Mouse (Mus musculus): ENCODE measurements at regions not wholly inside any gene's neighbourhood (a gene's known extent, or its start where the extent isn't known, plus 50 kb on each side); places are given as distances from the start of the nearest gene placed in this dataset.
"Not testable (repeated sequence)": the region's sequence is repeated elsewhere in the genome, so short reads cannot be mapped to it uniquely, and the experiment has no call there.

DNA sequence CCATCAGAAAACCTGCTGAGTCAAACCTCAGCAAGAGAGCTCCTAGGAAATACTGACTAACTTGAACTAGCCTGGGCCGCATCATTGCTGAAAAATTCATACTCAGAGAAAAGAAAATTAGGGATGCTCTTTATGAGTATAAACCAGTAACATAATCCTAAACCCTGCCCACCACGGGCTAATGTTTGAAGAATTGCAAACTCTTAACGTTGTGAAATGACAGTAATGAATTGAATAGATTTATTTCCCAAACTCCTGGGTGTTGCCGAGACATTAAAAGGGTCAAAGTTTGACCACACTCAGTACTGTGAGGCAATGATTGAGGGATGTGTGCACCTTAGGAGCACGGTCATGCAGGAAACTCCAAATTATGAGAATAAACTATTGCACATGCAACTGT, 125.3 kb downstream of the Gipc2 start:
- ATAC-seq (ENCODE audit: insufficient number of reproducible peaks, insufficient read depth, low FRiP score, low TSS enrichment, low read depth): no peak
- H3K9me3 ChIP-seq: no peaks in the 10 kb centered on the region
- no peaks in the 10 kb centered on the region for H3K4me1 ChIP-seq (replicated peaks)
- no peak overlapping the region for H3K4me2 ChIP-seq
- 76% methylated on average over 5 of the region's 5 CpGs for WGBS
- H3K36me3 ChIP-seq: no peaks in the 10 kb centered on the region
- H3K9ac ChIP-seq (replicated peaks): no peak overlapping the region
- H3K4me3 ChIP-seq (replicated peaks): no peak overlapping the region
- H3K27ac ChIP-seq: no peak overlapping the region
- no peaks in the 10 kb centered on the region for H3K27me3 ChIP-seq

DNA sequence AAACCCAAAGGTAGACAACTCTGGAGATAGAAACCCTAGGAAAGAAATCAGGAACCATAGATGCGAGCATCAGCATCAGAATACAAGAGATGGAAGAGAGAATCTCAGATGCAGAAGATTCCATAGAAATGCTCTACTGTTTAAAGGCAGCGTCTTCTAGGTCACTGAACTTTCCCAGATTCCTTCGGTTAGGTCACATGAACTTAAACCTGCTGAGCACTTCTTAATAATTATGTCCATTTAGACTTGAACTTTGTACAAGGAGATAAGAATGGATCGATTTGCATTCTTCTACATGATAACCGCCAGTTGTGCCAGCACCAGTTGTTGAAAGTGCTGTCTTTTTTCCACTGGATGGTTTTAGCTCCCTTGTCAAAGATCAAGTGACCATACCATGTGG, 129.2 kb downstream of the Gipc2 start:
- 93% methylated on average over 5 of the region's 5 CpGs for WGBS
- not testable (repeated sequence) for H3K9ac ChIP-seq (replicated peaks); H3K4me1 ChIP-seq (replicated peaks)

DNA sequence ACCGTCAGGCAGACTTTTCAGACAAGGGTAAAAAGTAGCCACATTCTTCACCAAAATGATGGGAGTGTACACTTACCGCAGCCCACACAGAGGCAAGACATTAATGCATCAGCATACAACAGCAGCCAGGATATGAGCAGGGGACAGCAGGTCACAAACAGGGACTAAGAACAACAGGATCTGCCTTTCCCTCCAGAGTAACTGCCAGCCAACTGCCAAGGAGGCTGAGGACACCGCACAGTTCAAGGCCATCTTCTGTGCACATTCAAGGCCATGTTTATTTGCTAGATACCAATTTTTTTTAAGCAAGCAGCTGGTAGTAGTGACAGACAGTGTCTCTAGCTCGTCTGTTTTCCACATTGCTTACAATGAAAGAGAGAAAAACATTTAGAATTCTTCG, 130.6 kb downstream of the Gipc2 start:
- no peak for ATAC-seq (ENCODE audit: insufficient number of reproducible peaks, insufficient read depth, low FRiP score, low TSS enrichment, low read depth)
- Histone ChIP-seq H3K4me3 (replicated peaks) (no peak overlapping the region), H3K4me1 (replicated peaks) (no peaks in the 10 kb centered on the region), H3K4me2 (no peak overlapping the region), H3K36me3 (no peaks in the 10 kb centered on the region), H3K9me3 (no peaks in the 10 kb centered on the region), H3K27me3 (no peaks in the 10 kb centered on the region), H3K9ac (replicated peaks) (no peak overlapping the region), H3K27ac (no peak overlapping the region)
- WGBS: 85% methylated on average over 5 of the region's 5 CpGs

More for the DNA sequence above, 129.2 kb downstream of the Gipc2 start:
- not testable (repeated sequence) for ATAC-seq (ENCODE audit: insufficient number of reproducible peaks, insufficient read depth, low FRiP score, low TSS enrichment, low read depth); H3K9me3 ChIP-seq; H3K27me3 ChIP-seq; H3K36me3 ChIP-seq; H3K27ac ChIP-seq; H3K4me3 ChIP-seq (replicated peaks); H3K4me2 ChIP-seq

DNA sequence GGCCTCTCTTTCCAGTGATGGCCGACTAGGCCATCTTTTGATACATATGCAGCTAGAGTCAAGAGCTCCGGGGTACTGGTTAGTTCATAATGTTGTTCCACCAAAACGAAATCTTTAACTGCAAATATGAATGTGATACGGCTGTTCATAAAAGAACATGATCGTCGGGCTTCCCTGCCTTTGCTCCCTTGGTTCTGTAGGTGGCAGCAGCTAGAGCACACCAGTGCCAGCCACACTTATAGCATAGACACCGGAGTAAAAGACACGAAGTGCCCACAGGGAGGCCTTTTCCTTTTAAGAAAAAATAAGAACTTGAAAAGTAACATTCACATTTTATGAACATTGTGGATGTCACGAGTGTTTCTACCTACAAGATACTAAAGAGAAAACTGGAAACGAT, 131.3 kb downstream of the Gipc2 start:
- no peaks in the 10 kb centered on the region for H3K9me3 ChIP-seq
- no peak overlapping the region for H3K27ac ChIP-seq
- 82% methylated on average over 10 of the region's 10 CpGs for WGBS
- H3K4me1 ChIP-seq (replicated peaks): no peaks in the 10 kb centered on the region
- H3K9ac ChIP-seq (replicated peaks): no peak overlapping the region
- H3K4me3 ChIP-seq (replicated peaks): no peak overlapping the region
- no peak for ATAC-seq (ENCODE audit: insufficient number of reproducible peaks, insufficient read depth, low FRiP score, low TSS enrichment, low read depth)
- no peaks in the 10 kb centered on the region for H3K36me3 ChIP-seq
- no peak overlapping the region for H3K4me2 ChIP-seq
- no peaks in the 10 kb centered on the region for H3K27me3 ChIP-seq

DNA sequence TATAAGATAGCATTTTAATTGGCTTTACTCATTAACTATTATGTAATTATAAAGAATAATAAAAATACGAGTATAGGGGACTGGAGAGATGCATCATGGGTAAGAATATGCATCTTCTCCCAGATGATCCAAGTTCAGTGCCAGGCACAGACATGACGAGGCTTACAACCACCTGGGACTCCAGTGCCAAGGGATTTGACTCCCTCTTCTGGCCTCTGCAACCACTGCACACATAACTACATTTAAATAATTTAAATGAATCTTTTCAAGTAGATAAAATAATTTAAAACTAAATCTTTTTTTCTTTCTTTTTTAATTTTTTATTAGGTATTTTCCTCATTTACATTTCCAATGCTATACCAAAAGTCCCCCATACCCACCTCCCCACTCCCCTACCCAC, 131.8 kb downstream of the Gipc2 start:
- no peaks in the 10 kb centered on the region for H3K27me3 ChIP-seq
- H3K36me3 ChIP-seq: no peaks in the 10 kb centered on the region
- no peak overlapping the region for H3K4me2 ChIP-seq
- no peaks in the 10 kb centered on the region for H3K9me3 ChIP-seq
- H3K27ac ChIP-seq: no peak overlapping the region
- H3K4me3 ChIP-seq (replicated peaks): no peak overlapping the region
- WGBS: 83% methylated on average over 2 of the region's 2 CpGs
- H3K4me1 ChIP-seq (replicated peaks): no peaks in the 10 kb centered on the region
- H3K9ac ChIP-seq (replicated peaks): no peak overlapping the region
- no peak for ATAC-seq (ENCODE audit: insufficient number of reproducible peaks, insufficient read depth, low FRiP score, low TSS enrichment, low read depth)

DNA sequence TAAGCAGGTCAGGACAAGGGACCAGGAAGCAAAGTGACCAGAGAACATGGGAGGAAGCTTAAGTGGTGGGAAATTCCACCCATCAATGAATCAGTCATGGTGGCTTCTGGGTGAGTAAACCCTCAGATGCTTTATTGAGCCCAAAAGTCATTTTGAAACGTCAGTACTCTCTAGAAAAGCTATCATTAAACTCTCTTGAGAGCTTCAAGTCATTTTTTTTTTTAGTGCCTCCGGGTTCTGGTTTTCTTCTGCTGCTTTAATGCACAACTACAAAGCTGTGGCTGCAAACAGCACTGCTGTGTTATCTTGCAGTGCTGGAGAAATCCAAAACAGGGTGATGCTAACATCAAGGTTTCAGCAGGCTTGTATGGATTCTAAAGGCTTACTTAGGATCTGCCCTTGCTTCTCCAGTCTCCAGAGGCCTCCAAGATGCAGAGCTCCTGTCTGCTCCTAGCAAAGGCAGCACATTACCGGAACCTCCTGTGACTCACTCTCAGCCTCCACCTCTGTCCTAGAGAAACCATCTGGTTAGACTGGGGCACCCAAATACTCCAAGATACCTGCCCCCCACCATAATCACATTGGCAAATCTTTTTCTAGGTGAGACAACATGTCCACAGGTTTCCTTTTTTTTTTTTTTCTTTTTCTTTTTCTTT, 133.2 kb downstream of the Gipc2 start:
- H3K9ac ChIP-seq (replicated peaks): no peak overlapping the region
- ATAC-seq (ENCODE audit: insufficient number of reproducible peaks, insufficient read depth, low FRiP score, low TSS enrichment, low read depth): no peak
- no peak overlapping the region for H3K27ac ChIP-seq
- no peaks in the 10 kb centered on the region for H3K36me3 ChIP-seq
- H3K9me3 ChIP-seq: no peaks in the 10 kb centered on the region
- no peak overlapping the region for H3K4me3 ChIP-seq (replicated peaks)
- H3K27me3 ChIP-seq: no peaks in the 10 kb centered on the region
- no peak overlapping the region for H3K4me2 ChIP-seq
- WGBS: 50% methylated on average over 3 of the region's 3 CpGs
- no peaks in the 10 kb centered on the region for H3K4me1 ChIP-seq (replicated peaks)

DNA sequence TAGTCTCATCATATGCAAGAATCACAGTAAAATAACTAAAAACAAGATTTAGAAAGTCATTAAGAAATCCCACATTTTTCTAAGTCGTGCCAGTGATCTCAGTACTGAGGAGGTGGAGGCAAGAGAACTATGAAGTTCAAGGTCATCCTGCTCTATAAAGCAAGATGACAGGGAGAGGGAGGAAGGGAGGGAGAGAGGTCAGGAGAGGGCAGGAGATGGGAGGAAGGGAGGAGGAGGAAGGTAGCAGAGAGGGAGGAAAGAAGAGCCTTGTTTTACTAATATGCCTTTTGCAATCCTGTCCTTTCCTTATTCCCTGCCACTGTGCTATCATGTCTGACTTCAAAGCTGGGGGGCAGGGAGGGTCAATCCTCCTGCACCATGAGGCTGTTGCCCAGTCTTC, 137.3 kb downstream of the Gipc2 start:
- Histone ChIP-seq H3K4me2 (no peak overlapping the region), H3K9ac (replicated peaks) (no peak overlapping the region), H3K36me3 (no peaks in the 10 kb centered on the region), H3K27me3 (no peaks in the 10 kb centered on the region), H3K4me1 (replicated peaks) (0 out of 2 replicates have a peak, but pooled peaks cover 4% of the 10 kb centered on the region), H3K27ac (no peak overlapping the region), H3K9me3 (no peaks in the 10 kb centered on the region), H3K4me3 (replicated peaks) (no peak overlapping the region)
- no peak for ATAC-seq (ENCODE audit: insufficient number of reproducible peaks, insufficient read depth, low FRiP score, low TSS enrichment, low read depth)
- WGBS: 53% methylated on average over 1 of the region's 1 CpGs

DNA sequence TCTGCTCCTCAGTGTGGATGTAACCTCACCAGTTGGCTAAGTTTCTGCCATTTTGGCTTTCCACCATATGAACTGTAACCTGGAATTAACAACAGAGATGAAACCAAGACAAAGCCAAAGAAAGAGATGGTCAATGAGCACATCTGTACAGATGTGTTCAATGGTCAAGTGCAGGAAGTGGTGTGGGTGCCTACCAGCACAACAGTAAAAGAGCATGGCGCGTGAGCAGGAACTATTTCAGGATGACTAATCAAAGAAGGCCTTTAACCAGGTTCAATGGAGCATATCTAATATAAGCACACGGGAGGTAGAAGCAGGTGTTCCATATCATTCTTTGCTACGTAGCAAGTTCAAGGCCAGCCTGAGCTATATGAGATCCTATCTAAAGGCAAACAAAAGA, 140.0 kb downstream of the Gipc2 start:
- Histone ChIP-seq H3K27me3 (no peaks in the 10 kb centered on the region), H3K4me3 (replicated peaks) (no peak overlapping the region), H3K9ac (replicated peaks) (no peak overlapping the region), H3K4me1 (replicated peaks) (0 out of 2 replicates have a peak, but pooled peaks cover 4% of the 10 kb centered on the region), H3K4me2 (no peak overlapping the region), H3K9me3 (no peaks in the 10 kb centered on the region), H3K36me3 (no peaks in the 10 kb centered on the region), H3K27ac (no peak overlapping the region)
- ATAC-seq (ENCODE audit: insufficient number of reproducible peaks, insufficient read depth, low FRiP score, low TSS enrichment, low read depth): no peak
- 89% methylated on average over 4 of the region's 4 CpGs for WGBS

DNA sequence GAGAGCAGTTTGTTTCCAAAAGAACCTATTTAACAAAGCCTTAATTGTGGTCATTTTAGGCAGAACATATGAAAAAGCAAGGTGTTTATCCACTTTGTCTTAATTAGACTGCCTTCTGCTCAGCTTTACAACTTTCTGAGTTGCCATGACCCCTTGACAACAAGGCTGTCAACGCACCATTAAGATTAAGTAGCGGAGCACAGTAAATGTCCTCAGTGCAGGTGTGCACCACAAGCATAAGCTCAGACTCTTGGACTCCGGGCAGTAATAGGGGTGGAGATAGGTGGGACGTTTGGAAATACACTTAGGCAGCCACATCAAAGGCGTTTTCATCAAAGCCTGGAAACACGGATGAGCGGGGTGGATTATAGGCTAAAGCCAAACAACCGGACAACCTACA, 140.9 kb downstream of the Gipc2 start:
- no peak overlapping the region for H3K27ac ChIP-seq
- WGBS: 23% methylated on average over 8 of the region's 8 CpGs
- no peak overlapping the region for H3K9ac ChIP-seq (replicated peaks)
- H3K9me3 ChIP-seq: no peaks in the 10 kb centered on the region
- no peaks in the 10 kb centered on the region for H3K27me3 ChIP-seq
- no peak overlapping the region for H3K4me2 ChIP-seq
- H3K36me3 ChIP-seq: no peaks in the 10 kb centered on the region
- H3K4me3 ChIP-seq (replicated peaks): no peak overlapping the region
- 0 out of 2 replicates have a peak, but pooled peaks cover 4% of the 10 kb centered on the region for H3K4me1 ChIP-seq (replicated peaks)
- ATAC-seq (ENCODE audit: insufficient number of reproducible peaks, insufficient read depth, low FRiP score, low TSS enrichment, low read depth): peak; percentile 82; the same call in 1 of the 2 replicates

DNA sequence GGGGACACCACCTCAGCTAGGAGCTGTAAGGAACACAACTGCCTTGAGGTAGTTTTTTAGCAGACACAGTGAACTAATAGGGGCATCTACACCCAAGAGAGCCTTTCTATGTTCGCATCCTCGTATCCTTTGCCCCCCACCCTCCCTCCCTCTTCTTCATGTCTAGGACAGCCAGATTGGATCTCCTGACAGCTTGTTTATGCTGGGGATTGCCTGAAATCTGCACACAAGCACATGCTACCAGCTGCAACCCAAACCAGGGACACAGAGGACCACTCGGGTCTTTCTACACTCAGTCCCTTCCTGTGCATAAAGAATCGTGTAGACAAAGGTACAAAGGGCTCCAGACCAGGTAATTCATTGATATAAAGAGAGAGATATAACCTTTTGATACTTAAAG, 159.3 kb downstream of the Gipc2 start:
- no peaks in the 10 kb centered on the region for H3K36me3 ChIP-seq
- H3K27me3 ChIP-seq: no peaks in the 10 kb centered on the region
- H3K4me3 ChIP-seq (replicated peaks): no peak overlapping the region
- H3K27ac ChIP-seq: no peak overlapping the region
- no peak for ATAC-seq (ENCODE audit: insufficient number of reproducible peaks, insufficient read depth, low FRiP score, low TSS enrichment, low read depth)
- no peaks in the 10 kb centered on the region for H3K9me3 ChIP-seq
- H3K9ac ChIP-seq (replicated peaks): no peak overlapping the region
- WGBS: 81% methylated on average over 4 of the region's 4 CpGs
- H3K4me1 ChIP-seq (replicated peaks): no peaks in the 10 kb centered on the region
- no peak overlapping the region for H3K4me2 ChIP-seq

DNA sequence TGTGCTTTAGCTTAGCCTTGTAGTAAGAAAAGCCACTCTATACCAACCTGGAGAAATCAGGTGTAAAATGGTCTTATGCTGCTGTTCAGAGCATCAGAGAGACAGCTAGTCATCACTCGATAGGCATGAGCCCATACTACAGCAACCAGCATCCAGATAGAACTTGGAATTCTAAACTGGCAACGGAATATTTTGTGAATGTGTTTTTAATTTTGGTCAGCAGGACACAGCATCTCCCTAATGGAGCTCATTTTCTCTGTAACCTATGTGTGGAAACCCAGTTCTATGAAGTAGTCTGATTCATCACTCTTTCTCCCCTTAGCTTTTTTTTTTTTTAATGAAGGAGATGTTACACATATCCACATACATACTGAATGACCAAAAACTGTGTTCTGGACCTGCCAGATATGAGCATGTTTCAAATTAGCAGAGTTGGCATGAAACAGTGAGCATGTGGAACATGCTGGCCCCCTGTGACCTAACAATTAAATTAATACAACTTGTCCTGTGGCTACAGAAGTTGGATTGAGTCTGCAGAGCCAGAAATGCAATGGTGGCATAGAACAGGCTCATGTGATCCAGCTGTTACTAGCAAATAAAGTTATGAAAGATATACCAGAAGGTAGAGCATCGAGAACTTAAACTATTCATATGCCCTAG, 160.5 kb downstream of the Gipc2 start:
- whole genome bisulfite sequencing: 73% methylated on average over 3 of the region's 3 CpGs
- Histone ChIP-seq H3K4me3 (replicated peaks) (no peak overlapping the region), H3K9ac (replicated peaks) (no peak overlapping the region), H3K9me3 (no peaks in the 10 kb centered on the region), H3K27me3 (no peaks in the 10 kb centered on the region), H3K4me2 (no peak overlapping the region), H3K4me1 (replicated peaks) (no peaks in the 10 kb centered on the region), H3K36me3 (no peaks in the 10 kb centered on the region), H3K27ac (no peak overlapping the region)
- no peak for ATAC-seq (ENCODE audit: insufficient number of reproducible peaks, insufficient read depth, low FRiP score, low TSS enrichment, low read depth)

DNA sequence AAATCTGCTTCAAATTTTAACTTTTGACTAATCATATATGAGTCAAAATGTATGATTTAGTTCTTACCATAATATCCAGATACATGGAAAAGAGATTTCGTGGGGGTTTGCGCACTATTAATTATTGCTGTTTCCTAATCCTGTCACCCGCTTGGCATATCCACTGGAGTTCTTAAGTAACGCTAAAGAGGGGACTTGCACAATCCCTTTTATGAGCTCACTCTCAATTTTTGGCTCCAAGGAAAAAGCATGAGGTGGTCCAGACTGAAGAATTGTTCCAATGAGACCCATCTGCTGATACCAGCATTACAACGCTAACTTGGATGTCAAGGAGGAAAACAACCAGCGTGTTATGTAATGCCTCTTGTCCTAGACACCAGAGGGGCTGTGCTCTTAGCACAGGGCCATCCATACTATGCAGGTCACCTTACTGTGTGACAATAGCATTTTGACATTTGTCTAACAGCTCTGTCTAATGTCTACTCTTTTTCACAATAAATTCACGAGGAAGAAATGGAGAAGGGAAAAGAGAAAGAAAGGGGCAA, 161.5 kb downstream of the Gipc2 start:
- Histone ChIP-seq H3K9ac (replicated peaks) (no peak overlapping the region), H3K9me3 (no peaks in the 10 kb centered on the region), H3K4me1 (replicated peaks) (no peaks in the 10 kb centered on the region), H3K36me3 (no peaks in the 10 kb centered on the region), H3K4me2 (no peak overlapping the region), H3K27ac (no peak overlapping the region), H3K4me3 (replicated peaks) (no peak overlapping the region), H3K27me3 (no peaks in the 10 kb centered on the region)
- WGBS: 90% methylated on average over 7 of the region's 7 CpGs
- ATAC-seq (ENCODE audit: insufficient number of reproducible peaks, insufficient read depth, low FRiP score, low TSS enrichment, low read depth): no peak
